Mouse (Mus musculus) midbrain, embryonic 11.5 days (tissue): ENCODE results near the gene Ms4a12. TPM values are rescaled to one million over a fixed set of nuclear protein-coding genes. Genes with fewer than 3 reads are reported as not detected.

ENCODE experiments used
- ATAC-seq: fragments of 200-750 bp; cut with Nextera tagmentation; 2 replicates; pipeline ENCODE4 v1.8.0; 2017; ENCODE audit warnings: moderate TSS enrichment, moderate library complexity; ENCODE audit not compliant: low FRiP score
- DNase-seq: peaks from one replicate; pipeline ENCODE4 v3.0.0; 2015; ENCODE audit warnings: low spot score; ENCODE audit errors: missing footprints
- H3K27ac ChIP-seq: fragments of 300-500 bp; sonication (generic); 2 replicates; pipeline ENCODE4 v1.5.1; 2014; ENCODE audit warnings: low read depth, low read length
- H3K27me3 ChIP-seq: fragments of 300-500 bp; sonication (generic); 2 replicates; pipeline ENCODE4 v1.6.1; 2014; ENCODE audit warnings: mild to moderate bottlenecking, low read length, moderate library complexity, mixed read lengths; ENCODE audit not compliant: control insufficient read depth, insufficient read depth
- H3K36me3 ChIP-seq: fragments of 300-500 bp; sonication (generic); 2 replicates; pipeline ENCODE4 v1.6.1; 2014; ENCODE audit warnings: mild to moderate bottlenecking, low read length, moderate library complexity, mixed read lengths; ENCODE audit not compliant: control insufficient read depth, insufficient read depth
- H3K4me1 ChIP-seq: fragments of 300-500 bp; sonication (generic); 2 replicates; pipeline ENCODE4 v1.6.1; 2014; ENCODE audit warnings: low read length; ENCODE audit not compliant: control insufficient read depth, insufficient read depth
- H3K4me2 ChIP-seq: fragments of 300-500 bp; sonication (generic); 2 replicates; pipeline ENCODE4 v1.6.1; 2014; ENCODE audit warnings: mild to moderate bottlenecking, moderate library complexity
- H3K4me3 ChIP-seq: fragments of 300-500 bp; sonication (generic); 2 replicates; pipeline ENCODE4 v1.5.1; 2014; ENCODE audit warnings: low read depth, low read length
- H3K9ac ChIP-seq: fragments of 300-500 bp; sonication (generic); 2 replicates; pipeline ENCODE4 v1.6.1; 2014; ENCODE audit warnings: low read length
- H3K9me3 ChIP-seq: fragments of 300-500 bp; sonication (generic); 2 replicates; pipeline ENCODE4 v1.6.1; 2016; ENCODE audit warnings: low read length; ENCODE audit not compliant: control insufficient read depth
- WGBS: fragments of 180-500 bp; shearing (Covaris S2); extraction: QIAGEN DNeasy Blood & Tissue Kit; methylation state at CpG from one replicate; pipeline ENCODE4 v1.1.7; 2014; 5-methylcytosine and 5-hydroxymethylcytosine counted together
- polyA plus RNA-seq: library from polyadenylated mRNA; unstranded; fragments of >200 nt; fragmentation: Nextera tagmentation; extraction: Ambion mirVana; gene quantifications from 2 replicates; pipeline ENCODE4 v1.2.1, GENCODE M21; 2014

Gene Ms4a12
- polyA plus RNA-seq, 1 experiment from 2014 or later, result not detected

DNA sequence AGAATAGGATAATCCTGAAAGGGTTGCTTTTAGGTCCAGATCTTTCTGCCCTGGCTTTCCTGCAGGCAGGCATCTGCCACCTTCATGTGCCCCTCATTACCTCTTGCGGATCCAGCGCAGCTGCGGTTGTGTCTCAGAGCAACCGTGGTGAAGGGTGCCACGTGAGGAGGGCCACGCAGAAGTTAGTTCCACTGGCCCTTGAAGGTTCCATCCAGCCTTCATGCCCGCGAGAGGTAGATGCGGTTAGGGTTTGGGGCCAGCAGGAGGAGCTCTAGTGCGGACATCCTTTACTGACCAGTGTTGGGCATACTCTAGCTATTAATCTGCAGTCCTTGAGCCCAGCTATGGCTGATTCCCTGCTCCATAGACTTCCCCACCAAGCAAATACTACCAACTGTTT lies 67.1 kb downstream of the Ms4a12 start, which contains the start of gene 1700025F22Rik:
Gene 1700025F22Rik (minus strand): TSS at position 149 of the 400 bp plus-strand sequence.
- no peaks in the 10 kb centered on the region for H3K27me3 ChIP-seq
- ATAC-seq (no peak), DNase-seq (no peak)
- no peak within 1 kb of the TSS for H3K27ac ChIP-seq
- H3K36me3 ChIP-seq, result no peaks in the 10 kb centered on the region
- no peak within 1 kb of the TSS for H3K4me2 ChIP-seq
- 39% methylated on average over 10 of the region's 10 CpGs for WGBS
- no peak within 1 kb of the TSS for H3K4me3 ChIP-seq
- no peaks in the 10 kb centered on the region for H3K9me3 ChIP-seq
- no peak within 1 kb of the TSS for H3K9ac ChIP-seq
- H3K4me1 ChIP-seq, result no peaks in the 10 kb centered on the region

Other genes with a start within 250 kb of the Ms4a12 start
- not detected in 2 replicates for gene Ms4a15, start 239.2 kb downstream of the Ms4a12 start, polyA plus RNA-seq
- gene Ms4a18, start 214.4 kb downstream of the Ms4a12 start, polyA plus RNA-seq, result not detected in 2 replicates
- gene Ms4a8a, start 151.3 kb downstream of the Ms4a12 start, polyA plus RNA-seq, result not detected in 2 replicates
- gene 1700017D01Rik, start 101.6 kb downstream of the Ms4a12 start, polyA plus RNA-seq, result not detected in 2 replicates
- gene 1700025F22Rik, start 67.1 kb downstream of the Ms4a12 start, polyA plus RNA-seq, result not detected in 2 replicates
- gene Ms4a13, start 35.7 kb downstream of the Ms4a12 start, polyA plus RNA-seq, result not detected in 2 replicates
- not detected in 2 replicates for gene Ms4a1, start 33.8 kb upstream of the Ms4a12 start, polyA plus RNA-seq
- not detected in 2 replicates for gene Ms4a5, start 51.4 kb upstream of the Ms4a12 start, polyA plus RNA-seq
- gene Ms4a14, start 82.0 kb upstream of the Ms4a12 start, polyA plus RNA-seq, result 0.14 TPM in 1 of 2 replicates, not detected in the other
- gene Ms4a7, start 103.7 kb upstream of the Ms4a12 start, polyA plus RNA-seq, result 1.1 and 1.2 TPM in 2 replicates
- 1.9 and 2.0 TPM in 2 replicates for gene Ms4a4a, start 143.1 kb upstream of the Ms4a12 start, polyA plus RNA-seq
- 0.30 TPM in 1 of 2 replicates, not detected in the other for gene Ms4a4c, start 172.3 kb upstream of the Ms4a12 start, polyA plus RNA-seq
- not detected in 2 replicates for gene Ms4a4b, start 211.1 kb upstream of the Ms4a12 start, polyA plus RNA-seq
- gene Ms4a6c, start 236.9 kb upstream of the Ms4a12 start, polyA plus RNA-seq, result 2.9 and 3.9 TPM in 2 replicates